Mouse (Mus musculus) adrenal gland, postnatal 25 days (tissue): ENCODE results near the gene Erp44. TPM values are rescaled to one million over a fixed set of nuclear protein-coding genes. Genes with fewer than 3 reads are reported as not detected.

Experiments used
- DNase-seq: peaks from one replicate; pipeline ENCODE4 v3.0.0; 2021; ENCODE audit warnings: mixed read lengths
- microRNA-seq, 2 experiments: library from miRNA; unstranded; fragments of <30 nt; microRNA quantifications; one replicate each; pipeline ENCODE4 v1.2.0; 2021
- total RNA-seq: library from RNA; stranded (reverse); gene quantifications from 2 replicates; pipeline ENCODE4 v1.2.3, GENCODE M21; 2021

The Erp44 gene
- total RNA-seq, 1 experiment from 2014 or later, result 53.1 TPM

- no peak for DNase-seq
Measured at GRCm38 (mm10) chr4:48236721-48237120, 42.6 kb downstream of the Erp44 start.

- no peak for DNase-seq
Measured at GRCm38 (mm10) chr4:48226800-48227199, 52.6 kb downstream of the Erp44 start.

- DNase-seq, result peak; percentile 45
Measured at GRCm38 (mm10) chr4:48225604-48226003, 53.8 kb downstream of the Erp44 start.

GRCm38 (mm10) chr4:48225173-48225572, 54.2 kb downstream of the Erp44 start:
- peak; percentile 65 for DNase-seq

DNA sequence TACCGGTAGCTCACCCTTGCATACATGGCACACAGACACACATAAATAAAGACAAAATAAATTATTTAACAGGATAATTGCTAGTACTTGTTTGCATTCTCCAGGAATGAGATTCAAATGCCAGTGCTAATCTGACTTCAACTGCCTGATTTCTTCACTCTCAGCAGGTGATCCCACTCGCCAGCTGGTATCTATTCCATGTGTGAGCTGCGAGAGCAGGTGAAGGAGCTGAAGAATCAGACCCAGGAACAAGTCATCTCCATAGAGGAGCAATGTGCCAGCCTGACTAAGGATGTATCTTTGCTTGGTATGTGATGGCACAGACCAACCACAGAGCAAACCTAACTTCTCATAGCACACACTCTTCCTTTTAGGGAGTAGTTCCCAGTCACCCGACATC, 75.8 kb downstream of the Erp44 start:
- DNase-seq, result no peak

DNA sequence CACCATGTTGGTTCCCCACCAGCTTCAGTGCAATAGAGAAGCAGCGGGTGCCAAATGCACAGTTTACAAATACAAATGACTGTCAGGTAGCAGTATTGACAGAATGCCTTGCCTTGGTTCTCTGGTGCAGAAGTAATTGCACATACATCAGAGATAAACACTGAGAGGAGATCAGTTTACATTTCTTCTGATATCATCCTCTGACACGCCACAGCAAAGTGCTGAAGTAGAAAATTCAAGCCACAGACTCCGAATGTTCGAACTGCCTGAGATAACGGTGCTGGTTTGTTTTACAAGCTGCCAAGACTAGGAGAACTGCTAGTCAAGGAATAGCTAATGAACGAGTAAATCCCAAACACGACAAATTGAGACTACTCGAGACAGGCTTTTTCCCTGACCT, 80.9 kb downstream of the Erp44 start:
- no peak for DNase-seq

- DNase-seq, result no peak
Measured at GRCm38 (mm10) chr4:48197925-48198324, 81.4 kb downstream of the Erp44 start.

DNA sequence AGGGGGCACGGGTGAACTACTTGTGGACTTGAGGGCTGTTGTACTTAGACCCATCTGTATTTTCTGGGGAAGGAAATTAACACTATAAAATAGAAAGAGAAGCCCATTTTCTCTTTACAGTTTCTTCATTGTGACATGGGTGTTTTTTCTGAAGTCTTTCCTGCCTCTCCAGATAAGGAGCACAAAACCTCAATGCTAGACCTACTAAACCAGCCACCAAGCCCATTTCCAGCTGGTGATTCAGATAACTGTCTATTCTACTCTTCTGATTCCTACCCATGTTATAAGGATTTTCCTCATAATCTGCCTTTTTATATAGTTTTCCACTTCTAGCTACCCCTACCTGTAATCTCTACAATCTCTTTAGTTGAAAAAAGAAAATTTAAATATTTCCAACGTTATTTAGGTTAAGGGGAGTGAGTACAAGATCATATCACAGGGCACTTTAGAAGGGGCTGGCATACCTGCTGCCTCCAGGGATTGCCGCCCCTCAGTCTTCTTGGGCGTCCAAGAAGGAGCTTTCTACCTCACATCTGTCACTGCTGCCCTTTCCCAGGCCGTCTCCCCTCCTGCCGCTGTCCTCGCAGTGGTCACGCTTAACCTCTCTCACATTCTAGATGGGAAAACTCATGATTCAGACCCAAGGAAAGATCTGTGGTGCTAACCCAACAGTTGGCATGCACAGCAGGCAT, 97.1 kb downstream of the Erp44 start:
- no peak for DNase-seq

- no peak for DNase-seq
Measured at GRCm38 (mm10) chr4:48181366-48181765, 98.0 kb downstream of the Erp44 start.

DNA sequence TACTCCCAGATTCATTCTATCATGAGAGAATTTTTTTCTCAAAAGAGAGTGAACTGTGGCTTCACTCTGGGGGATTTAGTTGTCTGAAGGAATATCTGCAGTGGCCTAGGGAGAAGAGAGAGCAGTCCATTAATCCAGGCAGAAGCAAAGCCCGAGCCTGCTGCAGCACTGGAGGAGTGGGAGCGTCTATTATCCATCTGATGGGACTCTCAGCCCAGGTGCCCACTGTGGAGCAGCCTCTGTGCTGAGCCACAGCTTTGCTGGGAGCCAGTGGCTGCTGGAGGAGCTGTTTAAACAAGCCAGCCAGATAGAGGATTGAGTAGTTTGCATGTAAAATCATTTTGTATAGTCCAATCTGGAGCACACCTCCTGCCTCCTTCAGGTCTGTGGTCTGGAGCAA, 98.4 kb downstream of the Erp44 start:
- no peak for DNase-seq

- no peak for DNase-seq
Measured at GRCm38 (mm10) chr4:48175666-48176065, 103.7 kb downstream of the Erp44 start.

DNA sequence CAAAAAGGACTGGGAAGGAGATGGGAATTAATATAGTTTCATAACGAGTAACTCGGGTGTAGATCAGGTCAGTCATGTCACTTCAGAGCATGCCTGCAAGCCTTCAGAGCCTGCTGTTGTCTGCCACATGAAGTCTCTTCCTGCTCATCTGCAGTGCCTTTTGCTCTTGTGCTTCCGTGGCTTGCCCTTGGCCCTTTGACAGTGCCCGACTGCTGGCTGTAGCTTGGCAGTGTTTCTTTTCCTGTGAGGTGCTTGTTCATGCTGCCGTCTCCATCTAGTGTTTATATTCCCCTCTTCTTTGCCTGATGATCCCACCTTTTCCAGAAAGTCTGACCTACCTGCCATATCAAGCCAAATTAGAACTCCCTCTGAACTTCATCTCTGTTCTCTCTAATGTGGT, 115.5 kb downstream of the Erp44 start:
- DNase-seq, result peak; percentile 47

DNA sequence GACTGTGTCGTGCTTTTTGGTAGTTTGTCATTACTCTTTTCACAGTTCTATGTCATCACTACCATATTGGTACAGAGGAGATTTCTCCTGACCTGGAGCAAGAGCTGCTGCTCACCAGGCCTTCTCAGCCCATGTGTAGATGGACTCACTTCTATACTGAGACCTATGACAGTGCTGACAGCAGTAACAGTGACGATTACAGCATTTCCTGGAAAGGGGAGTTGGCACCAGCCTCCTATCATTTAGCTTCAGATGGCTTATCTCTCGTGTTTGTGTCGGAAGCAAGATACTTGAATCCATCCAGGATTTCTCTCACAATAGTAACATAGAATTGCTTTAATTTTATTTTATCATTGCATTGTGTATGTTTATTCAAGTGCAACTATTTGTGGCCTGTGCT, 119.0 kb downstream of the Erp44 start:
- DNase-seq, result no peak

GRCm38 (mm10) chr4:48155864-48156263, 123.5 kb downstream of the Erp44 start:
- no peak for DNase-seq

- no peak for DNase-seq
Measured at GRCm38 (mm10) chr4:48153229-48153628, 126.1 kb downstream of the Erp44 start.

- DNase-seq, result no peak
Measured at GRCm38 (mm10) chr4:48149492-48149891, 129.9 kb downstream of the Erp44 start.

Small RNAs within 50 kb of the gene (microRNA-seq; reads per million reads assigned to microRNA genes)
- gene Mir1958, result 0 reads per million in 2 experiments

Other genes with a start within 250 kb of the Erp44 start
- 42.1 and 42.8 TPM in 2 replicates for gene Nr4a3, start 234.4 kb downstream of the Erp44 start, total RNA-seq
- 43.5 and 73.9 TPM in 2 replicates for gene Stx17, start 154.6 kb downstream of the Erp44 start, total RNA-seq
- 13.6 and 15.3 TPM in 2 replicates for gene Invs, start 202 bp upstream of the Erp44 start, total RNA-seq
- 26.6 and 30.9 TPM in 2 replicates for gene Tex10, start 193.9 kb upstream of the Erp44 start, total RNA-seq